Mouse (Mus musculus) c-Kit-positive CD71-negative TER-119-negative erythroid progenitor cells, embryonic 14.5 days (primary cell): ENCODE data around the gene Lipo3.
"Not testable (repeated sequence)": the region's sequence is repeated elsewhere in the genome, so short reads cannot be mapped to it uniquely, and the experiment has no call there.

ENCODE experiments used
- DNase-seq: peaks from one replicate; pipeline ENCODE4 v3.0.0-alpha.2; 2013; ENCODE audit warnings: low read depth

Lipo3 gene

GRCm38 (mm10) chr19:33761287-33762086, at the start of gene Lipo3:
Gene Lipo3, minus strand, starts transcription at chr19:33761951.
- DNase-seq = not testable (repeated sequence)

GRCm38 (mm10) chr19:33787359-33787758, 25.6 kb upstream of the Lipo3 start, which contains the start of gene Lipo1:
Gene Lipo1, minus strand, starts transcription at chr19:33787459.
- not testable (repeated sequence) for DNase-seq

GRCm38 (mm10) chr19:33786576-33787277, 25.0 kb upstream of the Lipo3 start:
- DNase-seq = no peak

- not testable (repeated sequence) for DNase-seq
Measured at GRCm38 (mm10) chr19:33751259-33751658, 10.5 kb downstream of the Lipo3 start, which contains the start of gene Lipo2. Gene Lipo2, minus strand, starts transcription at chr19:33751359.

GRCm38 (mm10) chr19:33625152-33625551, 136.6 kb downstream of the Lipo3 start, which contains the start of gene Gm8978:
Gene Gm8978, minus strand, starts transcription at chr19:33625252.
- not testable (repeated sequence) for DNase-seq

GRCm38 (mm10) chr19:33589626-33590302, 172.0 kb downstream of the Lipo3 start:
- DNase-seq = peak; percentile 12

GRCm38 (mm10) chr19:33568551-33568950, 193.2 kb downstream of the Lipo3 start:
- not testable (repeated sequence) for DNase-seq

GRCm38 (mm10) chr19:33517680-33518079, 244.1 kb downstream of the Lipo3 start, which contains the start of gene Lipo4:
Gene Lipo4, minus strand, starts transcription at chr19:33517780.
- DNase-seq = no peak
